Mouse (Mus musculus) erythroblast, embryonic 14.5 days (primary cell): Measurements from ENCODE around the gene Lmo3. TPM values are rescaled to one million over a fixed set of nuclear protein-coding genes. Genes with fewer than 3 reads are reported as not detected.

Experiments used
- H3K27me3 ChIP-seq: 2 replicates; pipeline ENCODE4 v1.6.1; 2012; ENCODE audit warnings: inconsistent platforms; ENCODE audit not compliant: control insufficient read depth
- H3K36me3 ChIP-seq: 2 replicates; pipeline ENCODE4 v1.6.1; 2012; ENCODE audit warnings: mild to moderate bottlenecking, inconsistent platforms; ENCODE audit not compliant: control insufficient read depth
- H3K4me1 ChIP-seq: 2 replicates; pipeline ENCODE4 v1.6.1; 2012; ENCODE audit warnings: inconsistent platforms; ENCODE audit not compliant: control insufficient read depth
- H3K4me3 ChIP-seq: replicated peaks from 2 replicates; pipeline ENCODE3; 2012; ENCODE audit warnings: moderate library complexity, mild to moderate bottlenecking, inconsistent platforms
- H3K9me3 ChIP-seq: 2 replicates; pipeline ENCODE4 v1.6.1; 2012; ENCODE audit warnings: low read length, inconsistent platforms, mixed read lengths; ENCODE audit not compliant: control insufficient read depth
- GATA1 ChIP-seq: IDR thresholded peaks from 2 replicates; pipeline ENCODE4 v1.6.1; 2012; ENCODE audit warnings: low read length, inconsistent platforms, mixed read lengths
- TAL1 ChIP-seq: IDR thresholded peaks from 3 replicates; pipeline ENCODE4 v1.6.1; 2012; ENCODE audit warnings: low read length, inconsistent platforms, mixed read lengths
- polyA plus RNA-seq: library from polyadenylated mRNA; stranded (reverse); fragments of >175 nt; gene quantifications from 2 replicates; pipeline ENCODE4 v1.2.3, GENCODE M21; 2012

Gene Lmo3
- polyA plus RNA-seq, 1 experiment, result not detected

GRCm38 (mm10) chr6:138346558-138346957 is 235.2 kb downstream of the Lmo3 start:
- Histone ChIP-seq H3K9me3 (peaks cover 17% of the 10 kb centered on the region), H3K4me1 (no peaks in the 10 kb centered on the region), H3K27me3 (no peaks in the 10 kb centered on the region), H3K36me3 (no peaks in the 10 kb centered on the region), H3K4me3 (no peak overlapping the region)
- TF ChIP-seq TAL1 (no peak), GATA1 (no peak)

GRCm38 (mm10) chr6:138335858-138336257 is 245.9 kb downstream of the Lmo3 start:
- no peak for TF ChIP-seq GATA1
- Histone ChIP-seq H3K36me3 (no peaks in the 10 kb centered on the region), H3K4me1 (no peaks in the 10 kb centered on the region), H3K27me3 (no peaks in the 10 kb centered on the region), H3K9me3 (peaks cover 30% of the 10 kb centered on the region), H3K4me3 (no peak overlapping the region)

DNA sequence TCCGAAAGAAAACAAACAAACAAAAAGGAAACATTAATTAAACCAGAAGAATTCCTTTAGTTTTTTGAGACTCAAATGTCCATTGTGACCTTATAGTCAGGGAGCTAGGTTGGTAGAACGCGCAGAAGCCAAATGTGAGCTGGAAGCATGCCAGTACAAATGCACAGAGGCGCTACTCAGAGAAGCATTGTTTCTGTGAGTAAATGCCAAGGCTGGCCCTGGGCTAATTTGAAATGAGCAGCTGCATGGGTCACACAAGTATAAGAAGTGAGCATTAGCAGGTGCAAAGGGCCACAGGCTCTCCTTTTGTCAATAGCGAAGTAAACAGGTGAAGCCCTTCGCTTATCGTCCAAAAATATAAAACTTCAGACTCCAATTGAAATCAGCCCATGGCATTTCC is 247.8 kb downstream of the Lmo3 start:
- no peak overlapping the region for H3K4me3 ChIP-seq
- no peaks in the 10 kb centered on the region for H3K27me3 ChIP-seq
- no peaks in the 10 kb centered on the region for H3K4me1 ChIP-seq
- H3K9me3 ChIP-seq, result peaks cover 28% of the 10 kb centered on the region
- H3K36me3 ChIP-seq, result no peaks in the 10 kb centered on the region
- TF ChIP-seq GATA1 (no peak), TAL1 (no peak)

DNA sequence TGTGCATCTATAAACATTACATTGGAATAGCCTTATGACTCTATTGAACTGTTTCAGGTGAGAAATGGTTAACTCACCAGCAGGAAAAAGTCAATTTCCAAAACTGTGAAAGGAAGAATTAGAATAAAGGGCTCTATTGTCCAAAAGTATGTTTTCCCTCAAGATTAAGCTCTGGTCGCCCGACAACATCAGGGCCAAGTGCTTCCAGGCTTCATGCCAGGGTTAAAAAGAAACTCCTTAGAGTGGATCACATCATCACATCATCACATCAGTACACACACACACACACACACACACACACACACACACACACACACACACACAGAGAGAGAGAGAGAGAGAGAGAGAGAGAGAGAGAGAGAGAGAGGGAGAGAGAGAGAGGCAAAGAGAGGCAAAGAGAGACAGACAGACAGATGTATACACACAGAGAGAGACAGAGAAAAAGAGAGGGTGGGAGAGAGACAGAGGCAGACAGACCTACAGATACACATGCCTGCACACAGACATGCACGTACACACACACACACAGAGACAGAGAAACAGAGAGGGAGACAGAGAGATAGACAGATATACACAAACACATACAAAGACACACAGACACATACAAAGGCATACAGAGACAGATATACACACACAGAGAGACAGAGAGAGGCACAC is 255.9 kb downstream of the Lmo3 start:
- TF ChIP-seq GATA1, result no peak
- TF ChIP-seq TAL1, result no peak
- no peak overlapping the region for H3K4me3 ChIP-seq
- H3K9me3 ChIP-seq, result peaks cover 5% of the 10 kb centered on the region; the same call in 1 of the 2 replicates
- no peaks in the 10 kb centered on the region for H3K36me3 ChIP-seq
- no peaks in the 10 kb centered on the region for H3K27me3 ChIP-seq
- no peaks in the 10 kb centered on the region for H3K4me1 ChIP-seq

GRCm38 (mm10) chr6:138325145-138325544 is 256.6 kb downstream of the Lmo3 start:
- no peaks in the 10 kb centered on the region for H3K36me3 ChIP-seq
- H3K4me3 ChIP-seq, result no peak overlapping the region
- H3K27me3 ChIP-seq, result no peaks in the 10 kb centered on the region
- TF ChIP-seq GATA1 (no peak), TAL1 (no peak)
- H3K9me3 ChIP-seq, result peaks cover 10% of the 10 kb centered on the region; the same call in 1 of the 2 replicates
- no peaks in the 10 kb centered on the region for H3K4me1 ChIP-seq

- H3K36me3 ChIP-seq, result no peaks in the 10 kb centered on the region
- H3K9me3 ChIP-seq, result peaks cover 10% of the 10 kb centered on the region; the same call in 1 of the 2 replicates
- TF ChIP-seq TAL1 (no peak), GATA1 (no peak)
- H3K27me3 ChIP-seq, result no peaks in the 10 kb centered on the region
- no peak overlapping the region for H3K4me3 ChIP-seq
- H3K4me1 ChIP-seq, result no peaks in the 10 kb centered on the region
Measured at GRCm38 (mm10) chr6:138323325-138323724, 258.4 kb downstream of the Lmo3 start.

GRCm38 (mm10) chr6:138320190-138320737 is 261.5 kb downstream of the Lmo3 start:
- Histone ChIP-seq H3K4me1 (no peaks in the 10 kb centered on the region), H3K9me3 (peaks cover 16% of the 10 kb centered on the region), H3K36me3 (no peaks in the 10 kb centered on the region), H3K27me3 (no peaks in the 10 kb centered on the region), H3K4me3 (no peak overlapping the region)
- TF ChIP-seq GATA1, result no peak
- TF ChIP-seq TAL1, result no peak

Other genes starting within 250 kb of the Lmo3 start
- not detected in 2 replicates for gene Igbp1b, start 76.6 kb upstream of the Lmo3 start, polyA plus RNA-seq